Mouse (Mus musculus) forebrain, embryonic 13.5 days (tissue): ENCODE data around the gene Osbpl5. TPM values are rescaled to one million over a fixed set of nuclear protein-coding genes. Genes with fewer than 3 reads are reported as not detected.

Experiments
- ATAC-seq: fragments of 200-750 bp; cut with Nextera tagmentation; 2 replicates; pipeline ENCODE4 v1.8.0; 2017
- H3K27ac ChIP-seq: fragments of 300-500 bp; sonication (generic); 2 replicates; pipeline ENCODE4 v1.5.1; 2015; ENCODE audit warnings: inconsistent platforms, mild to moderate bottlenecking, moderate library complexity
- H3K27me3 ChIP-seq: fragments of 300-500 bp; sonication (generic); 2 replicates; pipeline ENCODE4 v1.6.1; 2015; ENCODE audit warnings: mild to moderate bottlenecking, inconsistent platforms
- H3K36me3 ChIP-seq: fragments of 300-500 bp; sonication (generic); 2 replicates; pipeline ENCODE4 v1.6.1; 2015; ENCODE audit warnings: mild to moderate bottlenecking, inconsistent platforms; ENCODE audit not compliant: poor library complexity, severe bottlenecking
- H3K4me1 ChIP-seq: fragments of 300-500 bp; sonication (generic); 2 replicates; pipeline ENCODE4 v1.6.1; 2015; ENCODE audit warnings: inconsistent platforms
- H3K4me2 ChIP-seq: fragments of 300-500 bp; sonication (generic); 2 replicates; pipeline ENCODE4 v1.6.1; 2015; ENCODE audit warnings: inconsistent platforms, mild to moderate bottlenecking, moderate library complexity
- H3K4me3 ChIP-seq: fragments of 300-500 bp; sonication (generic); 2 replicates; pipeline ENCODE4 v1.5.1; 2015; ENCODE audit warnings: mild to moderate bottlenecking, inconsistent platforms
- H3K9ac ChIP-seq: fragments of 300-500 bp; sonication (generic); 2 replicates; pipeline ENCODE4 v1.6.1; 2015; ENCODE audit warnings: mild to moderate bottlenecking, inconsistent platforms
- H3K9me3 ChIP-seq: fragments of 300-500 bp; sonication (generic); replicated peaks from 2 replicates; pipeline ENCODE4 v1.6.1; 2016; ENCODE audit warnings: inconsistent platforms
- WGBS: fragments of 180-500 bp; shearing (Covaris S2); methylation state at CpG from one replicate; pipeline ENCODE4 v1.1.7; 2015; 5-methylcytosine and 5-hydroxymethylcytosine counted together
- polyA plus RNA-seq: library from polyadenylated mRNA; unstranded; fragments of >200 nt; fragmentation: Nextera tagmentation; extraction: Ambion mirVana; gene quantifications from 2 replicates; pipeline ENCODE4 v1.2.1, GENCODE M21; 2015

Osbpl5 gene
- polyA plus RNA-seq, 1 experiment from 2014 or later, result 21.6 TPM

DNA sequence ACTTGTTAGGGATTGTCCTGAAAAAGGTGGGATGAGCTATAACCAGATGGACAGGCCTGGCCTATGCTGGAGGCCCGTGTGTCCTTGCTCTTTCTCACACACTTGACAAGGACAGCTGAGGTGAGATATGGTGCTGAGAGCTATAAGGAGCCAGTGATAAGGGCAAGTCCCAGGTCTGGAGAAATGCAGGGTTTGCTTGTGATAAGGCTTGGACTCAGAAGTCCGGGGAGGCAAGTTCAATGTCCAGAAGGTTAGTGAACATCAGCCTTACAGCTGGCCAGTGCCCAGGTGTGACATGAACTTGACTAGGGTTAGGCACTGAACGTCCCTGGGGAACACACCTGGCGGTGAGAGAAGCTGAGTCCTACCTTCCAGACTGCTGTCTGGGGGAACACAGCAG, 4.7 kb downstream of the Osbpl5 start:
- no peaks in the 10 kb centered on the region for H3K9me3 ChIP-seq
- H3K4me2 ChIP-seq, result no peak overlapping the region
- H3K27ac ChIP-seq, result no peak overlapping the region
- H3K36me3 ChIP-seq, result no peaks in the 10 kb centered on the region
- WGBS, result 77% methylated on average over 4 of the region's 4 CpGs
- peaks cover 22% of the 10 kb centered on the region for H3K4me1 ChIP-seq
- no peak overlapping the region for H3K9ac ChIP-seq
- peaks cover 28% of the 10 kb centered on the region for H3K27me3 ChIP-seq
- ATAC-seq, result no peak
- no peak overlapping the region for H3K4me3 ChIP-seq

DNA sequence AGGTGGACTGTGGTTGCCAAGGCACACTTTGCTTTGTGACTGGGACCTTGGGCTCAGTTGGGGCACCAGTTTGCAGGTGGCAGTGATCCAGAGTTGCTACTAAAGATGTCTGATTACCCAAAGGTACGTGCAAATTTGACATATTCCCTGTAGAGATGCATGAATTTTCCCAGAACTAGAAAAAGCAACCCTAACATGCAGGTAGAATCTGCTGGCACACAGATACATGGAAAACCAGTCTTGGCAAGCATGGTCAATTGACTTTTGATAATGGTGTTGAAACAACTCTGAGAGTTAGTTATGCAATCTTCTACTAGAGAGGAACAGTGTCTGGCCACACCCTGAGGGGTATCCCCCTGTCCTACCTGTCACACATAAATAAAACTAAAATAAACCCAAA, 5.4 kb downstream of the Osbpl5 start:
- no peaks in the 10 kb centered on the region for H3K36me3 ChIP-seq
- 73% methylated on average over 1 of the region's 1 CpGs for WGBS
- H3K4me3 ChIP-seq, result no peak overlapping the region
- H3K9ac ChIP-seq, result no peak overlapping the region
- peaks cover 27% of the 10 kb centered on the region for H3K27me3 ChIP-seq
- H3K27ac ChIP-seq, result no peak overlapping the region
- peaks cover 15% of the 10 kb centered on the region for H3K4me1 ChIP-seq
- no peak for ATAC-seq
- no peaks in the 10 kb centered on the region for H3K9me3 ChIP-seq
- H3K4me2 ChIP-seq, result no peak overlapping the region

DNA sequence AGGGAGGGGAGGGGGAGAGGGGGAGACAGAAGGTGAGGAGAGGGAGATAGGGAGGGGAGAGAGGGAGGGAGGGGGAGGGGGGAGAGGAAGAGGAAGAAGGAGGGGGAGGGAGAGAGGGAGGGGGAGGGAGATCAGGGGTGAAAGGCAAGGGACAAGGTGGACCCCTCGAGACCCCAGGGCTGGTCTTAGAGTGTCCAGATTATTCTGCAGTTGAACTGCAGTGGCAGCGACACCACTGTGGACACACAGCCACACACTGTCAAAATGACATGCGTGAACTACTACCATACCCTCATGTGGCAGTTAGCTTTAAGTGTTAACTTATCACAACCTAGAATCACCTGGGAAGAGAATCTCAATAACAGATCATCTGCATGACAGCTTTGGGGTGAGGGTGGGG, 7.7 kb downstream of the Osbpl5 start:
- H3K27ac ChIP-seq, result peak overlapping the region; percentile 51; the same call in 1 of the 2 replicates
- no peak overlapping the region for H3K4me2 ChIP-seq
- peaks cover 14% of the 10 kb centered on the region for H3K4me1 ChIP-seq
- peak; percentile 43; the same call in 1 of the 2 replicates for ATAC-seq
- no peak overlapping the region for H3K4me3 ChIP-seq
- H3K9ac ChIP-seq, result no peak overlapping the region
- H3K9me3 ChIP-seq, result no peaks in the 10 kb centered on the region
- WGBS, result 68% methylated on average over 3 of the region's 3 CpGs
- no peaks in the 10 kb centered on the region for H3K36me3 ChIP-seq
- H3K27me3 ChIP-seq, result peaks cover 5% of the 10 kb centered on the region; the same call in 1 of the 2 replicates

DNA sequence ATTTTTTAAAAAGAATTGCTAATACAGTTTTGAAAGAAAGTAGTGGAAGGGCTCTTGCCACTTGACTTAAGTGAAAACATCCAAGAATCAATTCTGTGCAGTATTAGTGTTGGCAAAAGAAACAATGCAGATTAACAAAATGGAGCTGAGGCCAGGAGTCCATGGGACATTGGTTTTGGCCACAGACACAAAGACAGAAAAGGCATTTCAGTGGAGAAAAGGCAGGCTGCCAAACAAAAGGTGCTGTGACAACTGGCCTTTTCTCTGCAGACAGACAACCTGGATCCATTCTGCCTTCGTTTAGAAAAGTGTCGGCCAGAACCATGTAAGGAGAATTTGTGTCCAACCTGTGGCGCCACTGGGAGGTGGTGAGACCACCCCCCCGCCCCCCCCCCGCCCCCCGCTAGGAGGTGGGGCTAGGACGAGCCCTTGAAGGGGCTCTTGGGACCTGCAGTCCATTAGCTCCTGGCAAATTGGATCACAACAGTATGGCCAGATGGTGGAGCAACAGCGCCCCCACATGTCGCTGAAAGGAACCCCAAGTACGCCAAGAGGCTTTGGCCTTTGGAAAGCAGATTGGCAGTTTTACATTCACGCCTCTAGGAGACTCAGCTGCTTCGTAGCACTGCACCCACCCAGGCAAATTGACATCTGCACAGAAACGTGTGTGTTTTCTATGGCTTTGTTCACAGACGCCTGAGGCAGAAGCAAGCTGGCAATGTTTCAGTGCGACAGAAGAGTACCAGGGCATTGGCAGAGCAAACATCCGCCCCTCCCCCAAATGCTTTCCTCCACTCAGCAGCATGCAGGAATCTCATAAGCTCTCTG, 8.5 kb downstream of the Osbpl5 start:
- WGBS, result 3% methylated on average over 16 of the region's 16 CpGs
- Histone ChIP-seq H3K4me2 (peak overlapping the region; percentile 46), H3K36me3 (no peaks in the 10 kb centered on the region), H3K9ac (peak overlapping the region; percentile 51), H3K27ac (peak overlapping the region; percentile 61), H3K4me1 (peaks cover 14% of the 10 kb centered on the region), H3K27me3 (peaks cover 5% of the 10 kb centered on the region; the same call in 1 of the 2 replicates), H3K4me3 (no peak overlapping the region; the same call in 1 of the 2 replicates), H3K9me3 (no peaks in the 10 kb centered on the region)
- ATAC-seq, result peak; percentile 93

DNA sequence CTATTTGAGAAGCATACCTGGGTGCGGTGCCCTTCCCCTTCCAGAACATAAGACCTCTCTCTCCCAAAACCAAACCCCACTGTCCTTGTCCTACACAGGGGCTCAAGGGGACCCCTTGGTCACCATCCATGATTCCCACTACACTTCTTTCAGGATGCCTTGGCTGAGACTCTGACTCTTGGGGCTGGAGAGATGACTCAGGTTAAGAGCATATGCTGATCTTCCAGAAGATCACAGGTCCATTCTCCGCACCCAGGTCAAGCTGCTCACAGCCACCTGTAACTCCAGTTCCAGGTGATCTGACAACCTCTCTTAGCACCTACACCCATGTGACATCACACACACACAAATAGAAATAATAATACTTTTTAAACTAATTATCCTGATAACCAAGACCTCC, 16.1 kb downstream of the Osbpl5 start:
- 20% methylated on average over 2 of the region's 2 CpGs for WGBS
- no peaks in the 10 kb centered on the region for H3K9me3 ChIP-seq
- peak overlapping the region; percentile 69 for H3K4me3 ChIP-seq
- H3K27ac ChIP-seq, result no peak overlapping the region; the same call in 1 of the 2 replicates
- ATAC-seq, result no peak
- H3K27me3 ChIP-seq, result peaks cover 19% of the 10 kb centered on the region
- H3K36me3 ChIP-seq, result no peaks in the 10 kb centered on the region
- peak overlapping the region; percentile 94 for H3K9ac ChIP-seq
- peaks cover 35% of the 10 kb centered on the region for H3K4me1 ChIP-seq
- H3K4me2 ChIP-seq, result peak overlapping the region; percentile 87

DNA sequence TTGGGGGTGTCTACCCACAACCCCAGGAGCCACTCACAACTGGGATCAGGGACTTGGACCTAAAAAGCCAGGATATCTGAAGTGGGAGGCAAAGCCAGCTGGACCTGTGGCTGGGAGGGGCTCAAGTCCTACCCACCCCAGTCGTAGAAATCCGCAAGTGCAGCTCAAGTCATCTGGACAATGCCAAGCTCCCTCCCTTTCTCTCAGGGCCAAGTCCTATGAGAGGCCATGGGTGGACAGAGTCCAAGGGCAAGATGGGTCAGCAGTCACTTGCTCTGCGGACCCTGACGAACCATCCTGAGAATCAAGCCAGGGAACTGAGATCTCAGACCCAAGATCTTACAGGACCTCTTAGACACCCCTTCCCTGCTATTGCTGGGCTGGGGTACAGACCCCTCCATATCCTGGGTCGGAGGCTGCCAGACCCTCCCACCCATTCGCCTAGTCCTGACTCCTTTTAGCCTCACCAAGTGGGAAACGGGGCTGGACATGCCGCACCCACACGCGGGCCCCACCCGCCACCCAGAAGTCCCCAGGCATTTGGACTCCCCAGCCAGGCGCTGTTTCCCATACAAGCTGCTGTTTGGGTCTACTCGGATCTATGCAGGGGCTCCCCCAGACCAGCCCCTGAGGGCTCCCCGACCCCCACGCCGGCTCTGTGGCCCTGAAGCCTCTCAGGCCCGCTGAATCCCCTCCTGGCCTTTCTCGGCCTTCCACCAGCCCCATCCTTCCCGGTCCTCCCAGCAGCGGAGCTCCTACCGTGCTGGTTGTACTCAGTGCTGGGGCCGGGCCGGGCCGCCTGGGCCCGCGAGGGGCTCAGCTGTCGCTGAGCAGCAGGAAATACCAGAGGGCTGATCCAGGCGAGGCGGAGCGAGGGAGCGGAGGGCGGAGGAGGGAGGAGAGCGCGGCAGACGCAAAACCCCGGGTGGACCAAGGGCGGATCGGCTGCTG, 17.0 kb downstream of the Osbpl5 start:
- peak overlapping the region; percentile 69 for H3K4me3 ChIP-seq
- H3K4me1 ChIP-seq, result peaks cover 35% of the 10 kb centered on the region
- peaks cover 19% of the 10 kb centered on the region for H3K27me3 ChIP-seq
- H3K36me3 ChIP-seq, result no peaks in the 10 kb centered on the region
- no peaks in the 10 kb centered on the region for H3K9me3 ChIP-seq
- peak overlapping the region; percentile 82 for H3K27ac ChIP-seq
- peak overlapping the region; percentile 94 for H3K9ac ChIP-seq
- ATAC-seq, result peak; percentile 92
- WGBS, result 6% methylated on average over 31 of the region's 38 CpGs
- peak overlapping the region; percentile 87 for H3K4me2 ChIP-seq

DNA sequence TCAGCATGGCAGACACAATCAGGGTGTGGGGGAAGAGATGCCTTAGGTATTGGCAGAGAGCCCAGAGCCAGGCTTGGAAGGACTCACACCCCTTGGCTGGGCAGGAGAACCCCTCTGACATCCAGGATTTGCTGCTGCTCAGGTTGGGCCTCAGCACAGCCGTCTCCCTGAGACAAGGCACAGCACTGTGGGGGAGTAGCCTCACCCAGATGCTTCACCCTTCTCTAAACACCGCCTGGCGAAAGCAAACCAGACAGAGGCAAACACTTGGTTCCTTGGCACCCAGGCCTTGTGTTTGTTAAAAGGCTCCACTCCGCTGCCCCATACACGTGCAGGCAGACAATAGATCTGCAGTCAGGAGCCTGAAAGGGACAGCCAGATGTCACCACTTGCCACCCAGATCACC, 18.2 kb downstream of the Osbpl5 start:
- Histone ChIP-seq H3K9ac (peak overlapping the region; percentile 94), H3K36me3 (no peaks in the 10 kb centered on the region), H3K4me2 (peak overlapping the region; percentile 87), H3K27me3 (peaks cover 19% of the 10 kb centered on the region), H3K27ac (peak overlapping the region; percentile 82), H3K9me3 (no peaks in the 10 kb centered on the region), H3K4me3 (peak overlapping the region; percentile 69), H3K4me1 (peaks cover 35% of the 10 kb centered on the region)
- WGBS, result 20% methylated on average over 5 of the region's 5 CpGs
- ATAC-seq, result peak; percentile 40

DNA sequence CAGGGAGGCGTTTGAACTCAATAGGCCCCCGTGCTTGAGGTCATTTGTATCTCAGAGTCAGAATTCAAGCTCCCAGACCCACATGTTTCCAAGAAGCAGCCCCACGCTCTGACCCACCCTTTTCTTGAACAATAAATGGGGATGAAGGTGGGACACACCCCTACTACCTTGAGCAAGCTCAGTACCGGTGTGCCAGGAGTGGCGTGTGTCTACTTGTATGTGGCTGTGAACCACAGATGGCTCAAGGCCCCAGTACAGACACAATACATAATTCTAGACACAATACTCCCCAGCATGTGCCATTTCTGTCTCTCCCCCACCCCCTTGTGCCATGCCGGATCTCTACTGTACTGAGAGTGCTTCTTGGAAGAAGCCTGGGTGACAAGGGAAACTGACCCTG, 18.6 kb downstream of the Osbpl5 start:
- H3K4me3 ChIP-seq, result peak overlapping the region; percentile 69
- peak overlapping the region; percentile 87 for H3K4me2 ChIP-seq
- H3K9me3 ChIP-seq, result no peaks in the 10 kb centered on the region
- 72% methylated on average over 6 of the region's 6 CpGs for WGBS
- H3K9ac ChIP-seq, result peak overlapping the region; percentile 94
- H3K4me1 ChIP-seq, result peaks cover 35% of the 10 kb centered on the region
- H3K27ac ChIP-seq, result peak overlapping the region; percentile 82
- no peaks in the 10 kb centered on the region for H3K36me3 ChIP-seq
- no peak; the same call in 1 of the 2 replicates for ATAC-seq
- peaks cover 19% of the 10 kb centered on the region for H3K27me3 ChIP-seq

DNA sequence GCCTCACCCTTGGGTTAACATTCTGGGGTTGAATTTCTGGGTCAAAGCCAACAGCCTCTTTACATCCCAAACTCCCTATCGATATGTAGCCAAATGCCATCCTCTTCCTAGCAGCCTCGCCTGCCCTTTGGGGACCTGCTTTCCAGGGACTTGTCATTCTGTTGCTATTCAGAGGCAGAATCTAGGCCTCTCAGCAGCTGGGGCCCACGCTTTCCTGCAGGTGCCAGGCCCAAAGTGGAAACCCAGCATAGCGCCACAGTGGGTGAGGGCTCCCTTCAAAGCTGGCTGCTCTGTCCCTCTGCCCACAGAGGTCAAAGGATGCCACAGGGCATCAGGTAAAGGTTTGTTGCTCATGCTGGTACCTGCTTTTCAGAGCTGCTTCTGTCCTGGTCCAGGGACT, 23.0 kb downstream of the Osbpl5 start:
- H3K36me3 ChIP-seq, result no peaks in the 10 kb centered on the region
- 89% methylated on average over 4 of the region's 4 CpGs for WGBS

DNA sequence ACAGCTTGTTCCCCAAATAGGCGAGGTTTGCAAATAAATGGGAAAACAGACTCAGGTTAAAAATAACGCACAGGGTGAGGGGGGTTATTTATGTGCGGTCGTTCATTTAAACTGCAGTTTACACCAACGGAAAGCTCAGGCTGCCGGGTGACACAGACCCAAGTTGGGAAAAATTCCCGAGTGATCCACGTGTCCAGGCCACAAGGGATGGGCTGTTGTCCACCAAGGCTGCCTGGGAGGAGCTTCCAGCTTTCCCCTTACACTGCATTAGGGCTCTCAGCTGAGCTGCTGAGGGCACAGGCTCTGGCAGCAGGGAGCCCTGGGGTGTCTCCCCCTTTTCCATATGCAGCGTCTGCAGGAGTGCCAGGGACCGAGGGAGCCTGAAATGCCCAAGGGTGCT, 26.9 kb downstream of the Osbpl5 start:
- H3K9ac ChIP-seq, result no peak overlapping the region
- H3K4me3 ChIP-seq, result no peak overlapping the region
- H3K4me2 ChIP-seq, result no peak overlapping the region
- H3K4me1 ChIP-seq, result no peaks in the 10 kb centered on the region
- WGBS, result 77% methylated on average over 10 of the region's 10 CpGs
- no peak overlapping the region for H3K27ac ChIP-seq
- no peak for ATAC-seq
- no peaks in the 10 kb centered on the region for H3K36me3 ChIP-seq
- H3K27me3 ChIP-seq, result no peaks in the 10 kb centered on the region
- H3K9me3 ChIP-seq, result no peaks in the 10 kb centered on the region

More for the DNA sequence above, 23.0 kb downstream of the Osbpl5 start:
- Histone ChIP-seq H3K4me3 (no peak overlapping the region), H3K4me1 (peaks cover 15% of the 10 kb centered on the region), H3K9me3 (no peaks in the 10 kb centered on the region), H3K27me3 (no peaks in the 10 kb centered on the region), H3K27ac (no peak overlapping the region), H3K9ac (no peak overlapping the region), H3K4me2 (no peak overlapping the region)
- no peak for ATAC-seq

DNA sequence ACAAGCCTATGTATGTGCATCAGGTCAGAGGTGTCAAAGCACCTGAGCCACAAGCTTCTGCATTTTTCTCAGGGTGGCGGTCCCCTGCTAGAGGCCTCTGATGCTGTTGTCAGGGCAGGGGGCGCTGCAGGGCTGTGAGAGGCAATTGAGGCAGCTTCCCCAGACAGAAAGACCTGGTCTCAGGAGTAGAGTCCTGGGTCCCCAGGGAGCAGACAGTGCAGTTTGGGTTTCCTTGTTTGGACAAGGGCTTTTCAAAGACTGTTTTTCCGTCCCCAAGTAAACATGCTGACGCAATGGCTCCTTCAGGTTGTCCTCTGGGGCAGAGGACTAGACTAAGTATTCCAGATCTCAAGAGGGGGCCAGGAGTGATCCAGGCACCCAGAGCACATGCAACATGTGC, 30.4 kb downstream of the Osbpl5 start:
- no peak for ATAC-seq
- no peaks in the 10 kb centered on the region for H3K27me3 ChIP-seq
- WGBS, result 81% methylated on average over 4 of the region's 4 CpGs

DNA sequence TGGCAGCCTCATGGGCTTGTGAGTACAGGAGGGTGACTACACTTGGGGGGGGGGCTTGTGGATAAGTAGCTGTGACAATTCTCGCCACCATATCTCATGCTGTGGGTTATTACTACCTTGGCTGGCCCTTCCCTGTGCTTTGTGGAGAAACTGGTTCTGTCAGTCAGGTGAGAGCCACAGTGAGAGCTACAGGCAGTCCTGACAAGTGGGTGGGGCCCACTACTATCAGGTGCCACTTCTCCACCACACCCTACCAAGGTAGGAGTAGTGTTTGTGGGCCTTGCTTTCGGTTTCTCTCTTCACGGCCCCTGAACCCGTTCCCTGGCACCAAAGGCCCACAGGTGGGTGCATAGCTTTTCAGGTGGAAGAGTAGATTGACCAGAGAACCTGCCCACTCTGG, 32.9 kb downstream of the Osbpl5 start:
- Histone ChIP-seq H3K27ac (no peak overlapping the region), H3K4me2 (no peak overlapping the region), H3K9ac (no peak overlapping the region), H3K36me3 (no peaks in the 10 kb centered on the region), H3K27me3 (no peaks in the 10 kb centered on the region), H3K4me1 (0 out of 2 replicates have a peak, but pooled peaks cover 7% of the 10 kb centered on the region), H3K4me3 (no peak overlapping the region), H3K9me3 (no peaks in the 10 kb centered on the region)
- 99% methylated on average over 4 of the region's 4 CpGs for WGBS
- no peak for ATAC-seq

More for the DNA sequence above, 30.4 kb downstream of the Osbpl5 start:
- Histone ChIP-seq H3K36me3 (no peaks in the 10 kb centered on the region), H3K4me1 (0 out of 2 replicates have a peak, but pooled peaks cover 7% of the 10 kb centered on the region), H3K9ac (no peak overlapping the region), H3K27ac (no peak overlapping the region), H3K4me2 (no peak overlapping the region), H3K9me3 (no peaks in the 10 kb centered on the region), H3K4me3 (no peak overlapping the region)
